Mouse (Mus musculus): ENCODE measurements at regions not wholly inside any gene's neighbourhood (a gene's known extent, or its start where the extent isn't known, plus 50 kb on each side); places are given as distances from the start of the nearest gene placed in this dataset.

- no peak for DNase-seq
Measured at GRCm38 (mm10) chrX:99415701-99416100, 55.4 kb downstream of the Pja1 start.

- no peak for DNase-seq
Measured at GRCm38 (mm10) chrX:99410942-99411341, 60.1 kb downstream of the Pja1 start.

DNA sequence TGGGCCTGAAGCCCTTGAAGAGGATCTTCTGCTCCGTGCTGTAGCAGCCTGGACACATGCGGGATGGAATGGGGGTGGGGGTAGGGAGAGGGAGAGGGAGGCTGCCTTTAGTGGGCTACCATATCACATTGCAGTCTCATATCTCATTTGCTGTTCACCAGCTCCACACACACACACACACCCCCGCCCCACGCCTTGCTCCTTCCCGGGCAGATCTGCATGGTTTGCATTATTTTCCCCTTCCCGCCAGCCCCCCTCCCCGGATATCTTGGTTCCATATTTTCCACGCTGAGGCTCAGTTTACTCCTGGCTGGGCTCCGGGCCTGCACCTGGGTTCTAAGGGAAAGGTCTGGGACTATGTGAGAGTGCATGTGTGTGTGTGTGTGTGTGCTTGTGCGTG lies 61.2 kb downstream of the Pja1 start:
- no peak for DNase-seq

DNA sequence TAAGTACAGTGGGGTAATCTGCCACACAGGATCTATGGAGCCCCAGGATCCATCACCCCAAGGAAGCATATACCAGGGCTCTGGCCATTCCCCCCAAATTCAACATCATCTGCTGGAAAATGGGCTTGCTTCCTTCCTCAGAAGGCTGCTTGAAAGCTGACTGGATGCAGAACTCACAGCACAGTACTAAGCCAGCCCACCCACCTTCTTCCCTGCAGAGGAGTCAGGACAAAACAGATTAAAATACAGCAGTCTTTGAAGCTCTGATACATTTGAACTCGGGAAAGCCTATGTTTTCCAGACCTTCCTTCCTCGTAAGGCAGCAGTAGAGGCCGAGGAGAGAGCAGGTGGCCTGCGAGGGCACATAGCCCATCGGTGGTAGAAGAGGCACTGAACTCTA lies 61.7 kb downstream of the Pja1 start:
- DNase-seq, result no peak

- no peak for DNase-seq
Measured at GRCm38 (mm10) chrX:99408804-99409203, 62.3 kb downstream of the Pja1 start.

- DNase-seq, result no peak
Measured at GRCm38 (mm10) chrX:99405843-99406242, 65.2 kb downstream of the Pja1 start.

DNA sequence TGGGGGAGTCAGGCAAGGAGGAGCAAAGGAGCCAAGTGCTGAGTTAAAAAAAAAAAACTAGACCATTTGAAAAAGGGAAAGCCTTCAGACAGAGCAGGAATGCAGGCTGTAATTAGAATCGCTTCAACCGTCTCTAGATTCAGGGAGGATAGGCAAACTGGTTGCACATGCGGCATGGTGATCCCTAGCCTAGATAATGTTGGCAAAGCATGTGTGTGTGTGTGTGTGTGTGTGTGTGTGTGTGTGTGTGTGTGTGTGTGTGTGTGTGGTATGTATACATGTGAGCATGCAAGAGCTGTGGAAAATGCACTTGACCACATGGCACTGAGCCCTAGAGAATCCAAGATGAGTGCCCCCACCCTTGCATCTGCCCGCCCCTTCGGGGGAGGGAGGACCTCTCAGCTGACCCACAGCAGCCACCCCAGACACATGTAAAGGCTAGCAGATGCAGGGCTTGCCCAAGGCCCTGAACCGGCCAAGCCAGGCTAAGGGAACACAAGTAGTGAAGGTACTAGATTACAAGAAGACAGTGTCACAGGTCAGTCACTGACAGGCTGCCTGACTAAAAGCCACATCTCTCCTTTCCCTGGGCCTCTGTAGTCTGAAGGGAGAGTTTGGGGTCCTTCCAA lies 67.4 kb downstream of the Pja1 start:
- DNase-seq, result no peak

DNA sequence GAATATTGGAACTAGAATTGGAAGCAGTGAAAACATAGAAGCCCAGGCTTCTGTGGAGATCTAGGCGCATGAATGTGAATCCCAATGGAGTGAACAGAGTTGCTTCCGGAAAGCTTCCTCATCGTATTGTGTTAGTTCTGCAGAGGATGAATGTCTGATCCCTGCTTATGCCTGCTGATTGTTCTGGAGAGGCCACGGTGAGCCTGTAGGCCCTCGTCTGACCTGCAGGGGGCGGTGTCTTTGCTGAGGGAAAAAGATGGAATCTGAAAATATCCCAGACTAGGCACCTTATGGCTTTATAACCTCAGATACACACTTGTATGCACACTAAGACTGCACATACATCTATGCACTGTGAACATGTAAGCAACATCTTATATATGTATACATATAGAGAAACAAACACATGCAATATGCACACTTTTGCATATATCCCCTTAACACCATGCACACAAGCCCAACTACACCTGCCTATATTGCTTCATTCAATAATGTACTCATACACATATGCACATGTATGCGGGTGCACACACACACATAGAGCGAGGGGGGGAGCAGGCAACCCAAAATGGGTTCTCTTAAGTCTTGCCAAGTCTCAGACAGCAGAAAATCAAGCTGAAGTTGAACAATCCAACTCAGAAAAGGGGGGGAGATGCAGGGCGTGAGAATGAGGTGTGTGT lies 68.1 kb downstream of the Pja1 start:
- peak; percentile 28 for DNase-seq

GRCm38 (mm10) chrX:99397344-99397743 lies 73.7 kb downstream of the Pja1 start:
- DNase-seq, result no peak

DNA sequence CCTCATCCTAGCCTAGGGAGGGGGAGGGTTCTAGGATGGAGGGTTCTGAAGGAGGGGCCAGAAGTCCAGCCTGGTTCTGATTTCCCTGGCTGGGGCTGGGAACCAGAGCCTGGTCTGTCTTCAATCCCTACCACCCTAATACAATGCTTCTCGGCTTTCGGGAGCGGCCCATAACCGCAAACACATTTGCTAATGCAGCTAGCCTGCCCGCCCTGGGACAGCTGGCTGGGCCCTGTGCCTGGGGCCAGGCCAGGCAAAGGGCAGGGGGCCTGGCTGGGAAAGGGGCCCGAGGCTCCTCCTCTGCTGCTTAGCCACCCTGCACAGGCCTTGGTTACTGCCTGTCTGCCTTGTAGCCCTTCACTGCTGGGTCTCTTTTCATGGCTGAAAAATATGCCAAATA lies 74.9 kb downstream of the Pja1 start:
- DNase-seq, result no peak

DNA sequence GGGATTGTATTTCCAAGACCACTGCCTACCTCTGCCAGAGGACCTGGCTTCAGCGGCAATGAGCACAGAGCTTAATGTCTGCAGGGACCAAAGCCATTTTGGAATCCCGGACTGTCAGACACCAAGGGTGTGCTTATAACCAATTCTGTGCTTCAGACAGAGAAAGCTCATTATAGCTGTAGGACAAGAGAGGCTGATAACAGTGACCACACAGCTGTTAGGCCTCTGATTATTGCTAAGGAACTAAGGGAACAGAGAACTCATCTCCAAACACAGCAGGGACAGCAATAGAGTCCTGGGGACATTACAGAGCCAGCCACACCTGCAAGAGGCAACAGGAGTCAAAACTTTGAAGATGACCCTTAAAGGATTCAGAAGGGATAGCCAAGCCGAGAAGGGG lies 76.0 kb downstream of the Pja1 start:
- no peak for DNase-seq

DNA sequence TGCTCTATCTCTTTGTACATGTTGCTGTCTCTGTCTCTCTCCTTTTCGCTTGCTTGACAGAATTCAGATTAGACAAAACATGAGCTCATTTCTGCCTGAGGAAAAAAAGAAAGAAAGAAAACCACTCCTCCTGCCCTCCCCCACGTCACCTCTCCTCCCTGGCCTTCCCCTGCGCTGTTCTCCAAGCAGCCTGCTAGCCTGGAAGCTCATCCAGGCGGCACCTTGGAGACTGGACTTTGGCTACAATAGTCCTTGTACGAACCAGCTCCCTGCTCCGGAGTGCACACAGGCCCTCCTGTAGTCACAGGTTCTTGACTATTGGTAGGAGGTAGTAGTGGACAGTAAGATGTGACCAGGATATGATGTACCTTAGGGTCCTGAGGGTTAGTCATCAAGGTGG lies 79.4 kb downstream of the Pja1 start:
- DNase-seq, result no peak

DNA sequence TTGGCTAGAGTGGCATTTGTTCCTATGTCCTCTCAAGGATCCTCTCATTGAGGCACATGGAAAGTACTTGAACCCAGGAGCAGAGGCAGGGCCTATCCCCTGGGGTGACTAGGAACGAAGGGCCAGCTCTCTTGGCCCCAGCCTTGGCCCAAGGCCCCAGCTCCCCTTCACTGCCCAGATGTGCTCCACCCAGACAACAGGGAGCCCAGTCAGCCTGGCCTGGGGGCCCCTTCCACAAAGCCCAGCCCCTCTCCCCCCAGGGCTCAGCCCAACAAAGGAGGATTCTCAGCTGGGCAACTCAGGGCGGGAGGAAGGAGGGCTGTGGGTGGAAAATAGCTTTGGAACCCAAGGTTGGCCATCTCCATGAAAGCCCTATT lies 80.6 kb downstream of the Pja1 start:
- no peak for DNase-seq

DNA sequence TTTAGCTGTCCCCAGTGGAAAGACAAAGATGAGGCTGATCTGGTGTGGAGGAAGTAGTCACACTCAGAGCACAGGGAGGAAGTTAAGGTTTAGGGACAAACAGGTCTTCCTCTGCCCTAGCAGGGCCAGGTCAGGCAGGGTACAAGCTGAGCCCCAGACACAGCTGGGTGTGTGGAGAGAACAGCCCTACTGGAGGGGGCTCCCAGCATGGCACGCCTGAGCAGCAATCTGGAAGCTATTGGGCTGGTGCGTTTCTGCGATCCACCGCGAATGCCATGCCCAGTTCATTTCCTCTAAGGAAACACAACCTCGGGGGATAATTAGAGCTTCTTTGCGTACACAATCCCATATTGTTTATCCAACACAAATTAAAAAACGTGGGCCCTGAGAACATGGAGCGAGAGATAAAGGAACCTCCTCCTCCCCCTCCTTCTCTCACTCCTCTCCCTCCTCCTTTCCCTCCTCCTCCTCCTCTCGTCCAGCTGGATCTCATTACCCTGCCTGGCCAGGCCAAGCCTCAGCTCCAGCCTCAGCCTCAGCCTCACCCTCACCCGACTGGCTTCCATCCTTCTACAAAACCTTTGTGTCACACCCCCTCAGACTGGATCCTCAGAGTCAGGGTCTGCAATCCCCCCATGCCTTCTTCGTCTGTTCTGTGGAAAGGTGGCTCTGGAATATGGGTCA lies 81.2 kb downstream of the Pja1 start:
- no peak for DNase-seq

DNA sequence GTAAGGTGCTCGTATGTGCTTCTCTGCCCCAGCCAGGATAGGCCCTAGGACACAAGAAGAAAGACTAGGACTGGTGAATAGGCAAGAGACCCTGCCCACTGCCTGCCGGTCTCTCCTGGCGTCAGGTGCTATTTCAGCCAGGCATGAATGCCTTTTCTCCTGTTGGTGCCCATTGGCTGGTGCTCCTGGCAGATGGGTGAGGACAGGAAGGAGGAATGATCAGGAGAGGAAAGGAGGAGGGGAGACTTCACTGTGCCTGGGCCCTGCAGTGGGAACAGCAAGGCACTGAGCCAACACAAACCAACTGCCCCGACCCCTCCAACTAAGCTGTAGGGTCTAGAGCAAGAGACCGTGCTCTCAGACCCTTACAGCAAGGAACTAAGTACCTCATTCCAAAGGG lies 100.4 kb downstream of the Pja1 start:
- no peak for DNase-seq

GRCm38 (mm10) chrX:99369258-99369900 lies 101.7 kb downstream of the Pja1 start:
- DNase-seq, result peak; percentile 12

GRCm38 (mm10) chrX:99364072-99364471 lies 107.0 kb downstream of the Pja1 start:
- no peak for DNase-seq

DNA sequence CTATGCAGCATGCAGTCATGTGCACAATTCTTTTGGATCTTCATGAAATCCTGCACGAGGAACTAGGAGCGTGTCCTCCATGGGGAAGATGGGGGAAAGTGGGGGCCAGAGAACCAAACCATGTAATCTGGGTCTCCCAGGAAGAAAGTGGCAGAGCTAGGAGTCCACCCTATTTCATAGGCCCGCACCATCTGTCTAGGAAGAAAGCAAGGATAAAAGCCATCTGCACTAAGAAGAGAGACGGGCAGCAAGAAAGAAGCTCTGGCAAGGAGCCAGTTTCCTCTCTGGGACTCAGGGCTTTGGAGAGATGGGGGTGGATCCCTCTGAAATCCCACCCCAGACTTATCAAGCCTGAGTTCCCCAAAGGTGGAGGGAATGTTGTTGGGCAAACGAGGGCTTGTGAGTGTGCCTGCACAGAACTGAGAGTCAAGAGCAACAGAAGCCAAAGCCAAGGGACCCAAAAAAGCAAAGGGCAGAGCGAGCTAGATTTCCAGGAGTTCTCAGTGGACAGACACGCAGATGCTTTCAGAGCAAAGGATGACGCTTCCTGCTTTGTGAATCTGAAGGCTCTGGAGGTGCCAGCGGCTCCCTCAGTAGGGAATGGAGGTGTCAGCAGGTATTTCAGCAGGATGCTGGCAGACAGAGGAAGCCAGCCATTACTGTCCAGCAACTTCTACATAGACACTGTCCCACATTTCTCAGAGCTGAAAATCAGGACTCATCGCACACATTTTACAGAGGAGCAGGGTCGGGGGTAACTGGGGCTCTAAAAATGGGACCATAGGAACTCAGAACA lies 110.8 kb downstream of the Pja1 start:
- DNase-seq, result peak; percentile 43

DNA sequence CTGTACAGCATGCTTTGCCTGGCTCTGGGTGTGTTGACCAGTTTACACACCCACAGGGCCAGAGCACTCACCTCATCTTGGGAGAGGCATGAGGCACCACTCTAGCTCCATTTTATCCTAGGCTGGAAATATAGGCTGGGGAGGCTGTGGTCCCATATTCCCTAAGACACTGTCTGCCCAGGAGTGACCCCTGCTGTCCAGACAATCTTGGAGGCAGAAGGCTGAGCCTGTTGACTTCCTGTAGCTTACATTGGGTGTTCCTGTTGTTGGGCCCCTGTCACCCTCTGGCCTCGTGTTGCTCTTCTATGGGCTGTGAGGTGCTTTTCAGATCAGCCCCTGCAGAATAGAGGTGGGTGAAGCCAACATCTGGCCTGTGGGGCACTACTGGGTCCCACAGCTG lies 112.3 kb downstream of the Pja1 start:
- no peak for DNase-seq

GRCm38 (mm10) chrX:99358051-99358617 lies 112.9 kb downstream of the Pja1 start:
- DNase-seq, result no peak

DNA sequence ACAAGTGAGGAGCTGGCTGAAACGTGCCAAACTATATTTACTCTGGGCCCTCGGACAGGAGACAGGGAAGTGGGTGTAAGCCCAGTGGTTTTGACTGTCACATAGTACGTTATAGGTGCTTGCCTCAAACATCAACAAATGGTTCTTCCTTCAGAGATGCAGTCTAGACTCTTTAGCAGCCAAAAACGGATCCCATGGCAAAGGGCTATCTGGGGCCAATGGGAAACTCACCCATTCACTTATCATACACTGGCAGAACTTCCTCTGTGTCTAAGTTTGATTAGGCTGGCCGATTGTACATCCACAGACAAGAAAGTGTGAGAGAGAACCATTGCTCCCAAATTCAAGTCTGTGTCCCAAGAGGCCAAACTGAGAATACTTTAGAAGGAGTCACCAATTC lies 115.9 kb downstream of the Pja1 start:
- no peak for DNase-seq

GRCm38 (mm10) chrX:99350233-99350632 lies 120.8 kb downstream of the Pja1 start:
- no peak for DNase-seq

DNA sequence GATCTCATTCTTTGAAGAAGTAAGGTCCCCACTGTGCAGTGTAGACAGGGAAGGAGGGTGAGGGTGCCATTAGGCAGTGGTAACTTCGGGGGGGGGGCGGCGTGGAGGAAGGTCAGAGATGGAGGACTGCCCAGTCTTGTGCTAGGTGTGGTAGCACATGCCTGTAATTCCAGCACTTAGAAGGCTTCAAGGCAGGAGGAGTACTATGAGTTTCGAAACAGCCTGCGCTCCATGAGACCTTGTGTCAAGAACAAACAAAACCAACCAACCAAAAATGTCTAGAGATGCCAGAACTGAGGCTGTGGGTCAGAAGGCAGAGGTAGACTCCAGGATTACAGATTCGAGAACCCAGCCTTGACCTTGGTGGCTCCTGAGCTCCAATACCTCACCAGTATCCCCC lies 130.8 kb downstream of the Pja1 start:
- DNase-seq, result no peak

Data from right cerebral cortex, postnatal 4 days (tissue).